Mouse (Mus musculus) bone marrow, adult 2 months (tissue): ENCODE measurements around the gene Scrn3. TPM values are rescaled to one million over a fixed set of nuclear protein-coding genes. Genes with fewer than 3 reads are reported as not detected.

Experiments
- H3K27ac ChIP-seq: fragments of 200-500 bp; 2 replicates; pipeline ENCODE4 v1.5.1; 2012; ENCODE audit warnings: low read depth, mild to moderate bottlenecking, control low read depth, inconsistent platforms, low read length; ENCODE audit not compliant: control insufficient read depth, poor library complexity, insufficient read depth
- H3K4me1 ChIP-seq: fragments of 200-500 bp; 2 replicates; pipeline ENCODE4 v1.6.1; 2011; ENCODE audit warnings: low read length; ENCODE audit not compliant: control insufficient read depth, insufficient read depth
- H3K4me3 ChIP-seq: fragments of 200-500 bp; replicated peaks from 2 replicates; pipeline ENCODE3; 2011; ENCODE audit warnings: mild to moderate bottlenecking, low read depth, low read length, control low read depth; ENCODE audit not compliant: control insufficient read depth
- CTCF ChIP-seq: fragments of 200-500 bp; IDR thresholded peaks from 2 replicates; pipeline ENCODE4 v1.5.1; 2011; ENCODE audit warnings: low read length, control low read depth; ENCODE audit not compliant: control insufficient read depth, insufficient read depth
- POLR2A ChIP-seq: fragments of 200-500 bp; IDR thresholded peaks from 2 replicates; pipeline ENCODE4 v1.6.1; 2011; ENCODE audit warnings: low read depth, mild to moderate bottlenecking, control low read depth, low read length, borderline replicate concordance; ENCODE audit not compliant: control insufficient read depth
- WGBS: fragments of 180-500 bp; shearing (Covaris S2); methylation state at CpG from one replicate; pipeline ENCODE4 v1.1.7; 2018; 5-methylcytosine and 5-hydroxymethylcytosine counted together
- polyA plus RNA-seq: library from polyadenylated mRNA; stranded (reverse); fragments of >200 nt; gene quantifications from 2 replicates; pipeline ENCODE4 v1.2.4, GENCODE M21; 2011; ENCODE audit warnings: low replicate concordance; ENCODE audit not compliant: missing spikeins, insufficient read depth, insufficient read length

Gene Scrn3
- polyA plus RNA-seq, 1 experiment = 25.6 TPM

- Histone ChIP-seq H3K4me3 (no peak overlapping the region), H3K4me1 (no peaks in the 10 kb centered on the region; the same call in 1 of the 2 replicates), H3K27ac (no peak overlapping the region)
- no peak for TF ChIP-seq CTCF
- WGBS = 87% methylated on average over 7 of the region's 7 CpGs
Observed at GRCm38 (mm10) chr2:73298154-73298553, 14.2 kb upstream of the Scrn3 start.

DNA sequence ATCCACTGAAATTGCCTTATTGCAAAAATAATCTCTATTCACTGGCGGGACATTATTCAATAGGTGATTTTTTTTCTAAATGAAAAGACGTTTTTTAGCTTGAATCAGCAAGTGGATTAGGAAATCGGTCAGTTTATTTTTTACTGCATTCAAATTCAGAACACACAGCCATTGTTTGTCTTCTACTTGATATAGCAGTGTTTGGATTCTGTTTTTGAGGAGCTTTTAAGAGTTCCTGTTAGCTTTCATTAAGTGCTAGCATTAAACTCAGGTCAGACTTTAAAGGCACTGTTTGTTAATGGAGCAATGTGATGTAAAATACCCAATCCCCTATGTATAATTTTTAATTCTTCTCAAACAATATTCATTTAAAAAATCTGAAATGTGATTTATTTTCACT is 13.6 kb upstream of the Scrn3 start:
- no peak overlapping the region for H3K4me3 ChIP-seq
- H3K4me1 ChIP-seq = no peaks in the 10 kb centered on the region; the same call in 1 of the 2 replicates
- TF ChIP-seq POLR2A (no peak), CTCF (no peak)
- no peak overlapping the region for H3K27ac ChIP-seq
- WGBS = 71% methylated on average over 3 of the region's 3 CpGs

DNA sequence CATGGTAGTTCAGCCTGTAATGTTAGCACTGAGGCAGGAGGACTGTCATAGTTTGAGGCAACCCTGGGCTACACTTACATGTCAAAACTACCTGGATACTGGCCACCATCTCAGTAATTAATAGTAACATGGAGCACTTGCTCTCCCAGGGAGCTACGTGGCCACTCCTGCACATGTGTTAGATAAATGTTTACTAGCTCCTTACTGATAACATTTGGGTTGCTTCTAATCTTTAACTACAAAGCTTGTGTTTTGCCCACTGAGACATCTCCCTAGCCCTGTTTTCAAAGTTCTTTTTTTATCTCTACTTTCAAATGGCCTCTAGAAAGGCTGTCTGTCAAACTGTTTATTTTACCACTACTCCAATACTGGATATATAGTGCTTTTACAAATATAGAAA is 10.4 kb upstream of the Scrn3 start:
- TF ChIP-seq POLR2A (no peak), CTCF (no peak)
- no peak overlapping the region for H3K27ac ChIP-seq
- WGBS = 64% methylated on average over 1 of the region's 1 CpGs
- H3K4me1 ChIP-seq = no peaks in the 10 kb centered on the region; the same call in 1 of the 2 replicates
- H3K4me3 ChIP-seq = no peak overlapping the region

- Histone ChIP-seq H3K4me3 (no peak overlapping the region), H3K27ac (no peak overlapping the region)
- 79% methylated on average over 9 of the region's 9 CpGs for WGBS
Observed at GRCm38 (mm10) chr2:73302722-73303121, 9.7 kb upstream of the Scrn3 start.

GRCm38 (mm10) chr2:73304506-73304905 is 7.9 kb upstream of the Scrn3 start:
- Histone ChIP-seq H3K27ac (no peak overlapping the region), H3K4me3 (no peak overlapping the region), H3K4me1 (no peaks in the 10 kb centered on the region; the same call in 1 of the 2 replicates)
- TF ChIP-seq POLR2A (no peak), CTCF (no peak)
- WGBS = 94% methylated on average over 5 of the region's 5 CpGs

More at GRCm38 (mm10) chr2:73302722-73303121, 9.7 kb upstream of the Scrn3 start:
- no peaks in the 10 kb centered on the region; the same call in 1 of the 2 replicates for H3K4me1 ChIP-seq
- no peak for TF ChIP-seq POLR2A
- TF ChIP-seq CTCF = no peak

GRCm38 (mm10) chr2:73306006-73306405 is 6.4 kb upstream of the Scrn3 start:
- 95% methylated on average over 7 of the region's 7 CpGs for WGBS

GRCm38 (mm10) chr2:73313117-73313501 is 708 bp downstream of the Scrn3 start:
- H3K27ac ChIP-seq = peak overlapping the region; percentile 56
- H3K4me3 ChIP-seq = peak overlapping the region; percentile 90
- TF ChIP-seq POLR2A = no peak
- no peak for TF ChIP-seq CTCF
- no peaks in the 10 kb centered on the region for H3K4me1 ChIP-seq
- 34% methylated on average over 14 of the region's 14 CpGs for WGBS

More at GRCm38 (mm10) chr2:73306006-73306405, 6.4 kb upstream of the Scrn3 start:
- no peak for TF ChIP-seq CTCF
- no peak overlapping the region for H3K27ac ChIP-seq
- no peaks in the 10 kb centered on the region; the same call in 1 of the 2 replicates for H3K4me1 ChIP-seq
- H3K4me3 ChIP-seq = no peak overlapping the region

DNA sequence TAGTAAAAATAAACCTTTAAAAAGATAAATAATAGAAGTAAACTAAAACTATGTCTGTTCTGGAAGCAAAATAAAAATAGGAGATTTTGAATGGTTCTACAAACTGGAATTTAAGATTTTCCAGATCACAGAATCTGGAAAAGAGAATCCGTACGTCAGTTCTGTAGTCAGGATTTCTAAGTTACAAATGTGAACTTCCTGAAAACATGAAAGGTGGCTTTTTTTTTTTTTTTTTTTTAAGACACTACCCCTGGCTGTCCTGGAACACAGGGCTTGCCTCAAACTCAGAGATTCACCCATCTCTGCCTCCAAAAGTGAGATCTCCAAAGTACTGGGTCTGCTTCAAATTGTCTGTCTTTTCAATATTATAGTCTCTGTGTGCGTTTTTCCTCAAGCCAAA is 1.9 kb downstream of the Scrn3 start:
- WGBS = 82% methylated on average over 3 of the region's 3 CpGs
- no peak overlapping the region for H3K27ac ChIP-seq
- H3K4me3 ChIP-seq = no peak overlapping the region
- TF ChIP-seq POLR2A = no peak
- no peak for TF ChIP-seq CTCF
- no peaks in the 10 kb centered on the region for H3K4me1 ChIP-seq

- no peak for TF ChIP-seq CTCF
- Histone ChIP-seq H3K4me1 (no peaks in the 10 kb centered on the region), H3K4me3 (no peak overlapping the region), H3K27ac (no peak overlapping the region)
- WGBS = 94% methylated on average over 9 of the region's 9 CpGs
Observed at GRCm38 (mm10) chr2:73317426-73317825, 5.0 kb downstream of the Scrn3 start.

DNA sequence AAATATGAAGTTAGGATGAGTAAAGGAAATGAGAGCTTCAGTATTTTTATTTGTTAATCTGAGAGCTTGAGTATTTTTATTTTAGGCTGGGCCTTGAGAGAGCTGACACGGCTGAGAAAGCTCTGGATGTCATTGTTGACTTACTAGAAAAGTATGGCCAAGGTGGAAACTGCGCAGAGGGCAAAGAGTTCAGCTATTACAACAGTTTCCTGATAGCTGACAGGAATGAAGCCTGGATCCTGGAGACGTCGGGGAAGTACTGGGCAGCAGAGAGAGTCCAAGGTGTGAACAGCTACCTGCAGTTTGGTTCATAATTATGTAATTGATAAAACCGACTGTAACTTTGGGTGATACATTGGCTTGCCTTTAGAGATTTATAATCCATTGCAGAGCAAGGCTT is 6.8 kb downstream of the Scrn3 start:
- Histone ChIP-seq H3K4me1 (no peaks in the 10 kb centered on the region; the same call in 1 of the 2 replicates), H3K4me3 (no peak overlapping the region), H3K27ac (no peak overlapping the region)
- TF ChIP-seq POLR2A = no peak
- TF ChIP-seq CTCF = no peak
- WGBS = 84% methylated on average over 5 of the region's 5 CpGs
